Mouse (Mus musculus): ENCODE measurements around the gene Eps8. TPM values are rescaled to one million over a fixed set of nuclear protein-coding genes. Genes with fewer than 3 reads are reported as not detected.
A peak's percentile ranks its signal among the peaks of the same experiment; 100 is the strongest.

Eps8 gene
- polyA plus RNA-seq, 2 experiments: 14.9 to 33.3 TPM

- Histone ChIP-seq H3K9ac (ENCODE audit: low read depth, low read length, severe bottlenecking) (no peak overlapping the region), H3K36me3 (ENCODE audit: control insufficient read depth, insufficient read depth, low read length) (no peaks in the 10 kb centered on the region), H3K9me3 (ENCODE audit: control insufficient read depth, low read length) (no peaks in the 10 kb centered on the region), H3K27ac (replicated peaks; ENCODE audit: low read depth, low read length) (no peak overlapping the region), H3K27me3 (ENCODE audit: control insufficient read depth, insufficient read depth, low read length) (no peaks in the 10 kb centered on the region), H3K4me3 (replicated peaks; ENCODE audit: low read length) (no peak overlapping the region), H3K4me2 (replicated peaks; ENCODE audit: low read depth, low read length, severe bottlenecking) (no peak overlapping the region), H3K4me1 (ENCODE audit: control insufficient read depth, insufficient read depth, low read length) (no peaks in the 10 kb centered on the region)
- no peak for TF ChIP-seq POLR2A (IDR thresholded peaks at IDR 0.05; ENCODE audit: borderline replicate concordance, extremely low read depth, insufficient read depth, insufficient read length)
- 82% methylated on average over 8 of the region's 8 CpGs for WGBS
- ATAC-seq (ENCODE audit: low FRiP score, low read depth) (no peak), DNase-seq (ENCODE audit: low spot score) (no peak)
Measured at GRCm38 (mm10) chr6:137696445-137697204, 41.9 kb upstream of the Eps8 start.

DNA sequence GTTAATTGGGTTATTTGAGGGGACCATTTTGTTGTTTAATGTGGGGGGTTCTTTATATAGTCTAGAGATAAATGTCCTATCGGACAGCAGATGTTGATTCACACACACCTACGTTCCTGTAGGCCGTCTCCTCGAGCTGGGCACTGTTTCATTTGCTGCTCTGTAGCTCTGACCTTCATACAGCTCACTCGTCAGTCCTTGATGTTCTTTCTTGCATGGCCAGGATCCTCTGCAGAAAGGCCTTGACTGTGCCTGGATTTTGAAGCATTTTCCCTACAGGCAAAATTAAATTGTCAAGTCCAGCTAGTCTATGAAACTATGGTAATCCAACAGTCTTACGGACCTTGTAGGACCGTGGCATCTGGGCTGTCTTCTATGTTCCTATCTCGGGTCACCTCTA lies 40.4 kb upstream of the Eps8 start:
- Histone ChIP-seq H3K27ac (replicated peaks; ENCODE audit: low read depth, low read length) (no peak overlapping the region), H3K9ac (ENCODE audit: low read depth, low read length, severe bottlenecking) (no peak overlapping the region), H3K4me1 (ENCODE audit: control insufficient read depth, insufficient read depth, low read length) (no peaks in the 10 kb centered on the region; the same call in 1 of the 2 replicates), H3K36me3 (ENCODE audit: control insufficient read depth, insufficient read depth, low read length) (no peaks in the 10 kb centered on the region), H3K9me3 (ENCODE audit: control insufficient read depth, low read length) (no peaks in the 10 kb centered on the region), H3K4me3 (replicated peaks; ENCODE audit: low read length) (no peak overlapping the region), H3K4me2 (replicated peaks; ENCODE audit: low read depth, low read length, severe bottlenecking) (no peak overlapping the region), H3K27me3 (ENCODE audit: control insufficient read depth, insufficient read depth, low read length) (no peaks in the 10 kb centered on the region)
- no peak for DNase-seq (ENCODE audit: low spot score)
- 87% methylated on average over 8 of the region's 8 CpGs for WGBS
- no peak for TF ChIP-seq POLR2A (IDR thresholded peaks at IDR 0.05; ENCODE audit: borderline replicate concordance, extremely low read depth, insufficient read depth, insufficient read length)
- ATAC-seq (ENCODE audit: low FRiP score, low read depth): no peak

- Histone ChIP-seq H3K4me2 (replicated peaks; ENCODE audit: low read depth, low read length, severe bottlenecking) (no peak overlapping the region), H3K4me3 (replicated peaks; ENCODE audit: low read length) (no peak overlapping the region), H3K9ac (ENCODE audit: low read depth, low read length, severe bottlenecking) (no peak overlapping the region), H3K9me3 (ENCODE audit: control insufficient read depth, low read length) (no peaks in the 10 kb centered on the region), H3K36me3 (ENCODE audit: control insufficient read depth, insufficient read depth, low read length) (no peaks in the 10 kb centered on the region), H3K27me3 (ENCODE audit: control insufficient read depth, insufficient read depth, low read length) (no peaks in the 10 kb centered on the region), H3K4me1 (ENCODE audit: control insufficient read depth, insufficient read depth, low read length) (no peaks in the 10 kb centered on the region; the same call in 1 of the 2 replicates), H3K27ac (replicated peaks; ENCODE audit: low read depth, low read length) (no peak overlapping the region)
- ATAC-seq (ENCODE audit: low FRiP score, low read depth) (no peak), DNase-seq (ENCODE audit: low spot score) (no peak)
- WGBS: 75% methylated on average over 2 of the region's 2 CpGs
- TF ChIP-seq POLR2A (IDR thresholded peaks at IDR 0.05; ENCODE audit: borderline replicate concordance, extremely low read depth, insufficient read depth, insufficient read length): no peak
Measured at GRCm38 (mm10) chr6:137694310-137694709, 39.6 kb upstream of the Eps8 start.

DNA sequence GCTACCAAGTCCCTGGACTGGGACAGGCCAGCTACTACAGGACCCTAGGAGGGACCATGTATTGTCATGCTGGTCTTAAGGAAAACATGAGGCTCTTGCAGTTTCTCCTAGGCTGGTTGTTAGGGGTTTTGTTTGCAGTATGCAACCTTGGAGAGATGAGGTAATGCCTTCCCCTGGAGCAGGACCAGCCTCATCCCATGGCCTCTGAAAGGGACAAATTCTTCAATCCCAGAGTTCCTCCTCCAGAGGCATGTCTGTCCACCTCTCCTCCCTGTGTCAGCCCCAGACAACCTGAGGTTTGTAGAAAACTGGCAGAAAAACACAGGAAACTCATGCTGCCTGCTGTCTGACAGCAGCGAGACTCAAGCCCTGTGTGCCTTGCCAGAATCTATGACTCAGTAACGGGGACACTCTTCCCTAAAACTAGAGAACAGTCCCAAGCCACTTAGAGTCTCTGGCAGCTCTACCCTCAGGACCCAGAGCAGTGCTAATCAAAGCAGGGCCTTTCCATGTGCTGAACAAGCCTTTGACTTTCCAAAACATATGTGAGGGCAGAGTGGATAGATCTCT lies 36.0 kb upstream of the Eps8 start:
- ATAC-seq (ENCODE audit: low FRiP score, low read depth): 0 out of 2 replicates have a peak, but pooled peaks have one; percentile 30
- WGBS: 59% methylated on average over 2 of the region's 2 CpGs
- no peak overlapping the region for H3K9ac ChIP-seq (ENCODE audit: low read depth, low read length, severe bottlenecking)

DNA sequence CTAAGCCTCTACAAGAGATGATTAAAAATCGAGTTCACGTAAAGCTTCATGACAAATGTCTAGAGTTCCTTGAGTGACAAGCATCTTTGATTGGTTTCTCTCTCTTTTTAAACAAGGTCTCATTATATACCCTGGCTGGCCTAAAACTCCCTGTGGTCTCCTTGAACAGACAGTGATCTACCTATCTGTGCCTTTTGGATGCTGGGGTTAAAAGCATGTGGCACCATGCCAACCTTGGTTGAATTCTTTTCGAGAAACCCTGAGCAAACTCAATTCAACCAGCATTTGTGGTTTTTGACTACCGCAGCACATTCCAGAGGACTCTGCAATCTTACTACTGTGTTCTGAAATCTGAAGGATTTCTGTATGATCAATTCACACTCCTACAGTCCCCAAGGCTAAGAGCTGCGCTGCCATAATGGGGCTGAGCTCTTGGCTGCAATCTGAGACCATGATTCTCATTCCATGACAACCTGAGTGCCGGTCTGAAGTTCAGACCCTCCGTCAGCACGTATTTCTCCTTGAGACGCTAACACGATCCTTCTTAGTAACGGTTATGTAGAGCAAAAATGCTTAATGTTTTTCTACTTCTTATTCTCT lies 33.9 kb upstream of the Eps8 start:
- ATAC-seq (ENCODE audit: low FRiP score, low read depth) (no peak; the same call in 1 of the 2 replicates), DNase-seq (ENCODE audit: low spot score) (peak; percentile 35)
- Histone ChIP-seq H3K36me3 (ENCODE audit: control insufficient read depth, insufficient read depth, low read length) (no peaks in the 10 kb centered on the region), H3K4me1 (ENCODE audit: control insufficient read depth, insufficient read depth, low read length) (peaks cover 3% of the 10 kb centered on the region), H3K4me3 (replicated peaks; ENCODE audit: low read length) (no peak overlapping the region), H3K9ac (ENCODE audit: low read depth, low read length, severe bottlenecking) (no peak overlapping the region), H3K4me2 (replicated peaks; ENCODE audit: low read depth, low read length, severe bottlenecking) (no peak overlapping the region), H3K9me3 (ENCODE audit: control insufficient read depth, low read length) (no peaks in the 10 kb centered on the region), H3K27me3 (ENCODE audit: control insufficient read depth, insufficient read depth, low read length) (no peaks in the 10 kb centered on the region), H3K27ac (replicated peaks; ENCODE audit: low read depth, low read length) (no peak overlapping the region)
- no peak for TF ChIP-seq POLR2A (IDR thresholded peaks at IDR 0.05; ENCODE audit: borderline replicate concordance, extremely low read depth, insufficient read depth, insufficient read length)
- WGBS: 66% methylated on average over 11 of the region's 11 CpGs

More for the DNA sequence above, 36.0 kb upstream of the Eps8 start:
- H3K4me1 ChIP-seq (ENCODE audit: control insufficient read depth, insufficient read depth, low read length): peaks cover 3% of the 10 kb centered on the region
- no peak for TF ChIP-seq POLR2A (IDR thresholded peaks at IDR 0.05; ENCODE audit: borderline replicate concordance, extremely low read depth, insufficient read depth, insufficient read length)
- H3K4me2 ChIP-seq (replicated peaks; ENCODE audit: low read depth, low read length, severe bottlenecking): no peak overlapping the region
- DNase-seq (ENCODE audit: low spot score): no peak
- no peaks in the 10 kb centered on the region for H3K36me3 ChIP-seq (ENCODE audit: control insufficient read depth, insufficient read depth, low read length)
- H3K9me3 ChIP-seq (ENCODE audit: control insufficient read depth, low read length): no peaks in the 10 kb centered on the region
- 0 out of 2 replicates have a peak overlapping the region, but pooled peaks have one; percentile 33 for H3K27ac ChIP-seq (replicated peaks; ENCODE audit: low read depth, low read length)
- no peak overlapping the region for H3K4me3 ChIP-seq (replicated peaks; ENCODE audit: low read length)
- no peaks in the 10 kb centered on the region for H3K27me3 ChIP-seq (ENCODE audit: control insufficient read depth, insufficient read depth, low read length)

All from limb, embryonic 14.5 days (tissue).